Mouse (Mus musculus): ENCODE measurements around the gene Dapk1.

Dapk1 gene

DNA sequence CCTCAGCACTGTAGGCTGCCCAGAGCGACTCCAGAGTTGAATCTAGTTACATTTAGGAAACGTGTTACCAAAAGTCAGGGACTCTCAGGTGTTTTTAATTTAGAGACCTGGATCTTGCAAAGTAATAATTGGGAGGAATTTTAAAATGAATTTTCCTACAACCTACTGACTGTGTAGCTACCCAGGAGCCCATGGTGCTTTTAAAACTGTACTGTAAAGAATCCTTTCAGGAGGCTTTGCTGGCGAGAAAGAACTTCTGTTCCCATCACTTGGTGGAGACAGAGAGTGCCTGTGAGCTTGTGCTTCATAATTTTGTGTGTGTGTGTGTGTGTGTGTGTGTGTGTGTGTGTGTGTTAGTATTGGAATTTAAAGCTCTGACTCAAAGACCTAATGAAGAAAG lies 109.2 kb downstream of the Dapk1 start:
- in situ Hi-C loops (cut with MboI; ENCODE audit: low pct_unique_long_range_greater_than_20kb in 1 of 2, low sequenced_read_pairs in 2 of 2, unreplicated experiment in 1 of 2) = no loop called here

GRCm38 (mm10) chr13:60713537-60713936 lies 111.8 kb downstream of the Dapk1 start:
- in situ Hi-C loops (cut with MboI; ENCODE audit: low pct_unique_long_range_greater_than_20kb in 1 of 2, low sequenced_read_pairs in 2 of 2, unreplicated experiment in 1 of 2) = no loop called here

GRCm38 (mm10) chr13:60716107-60716506 lies 114.4 kb downstream of the Dapk1 start:
- in situ Hi-C loops (cut with MboI; ENCODE audit: low pct_unique_long_range_greater_than_20kb in 1 of 2, low sequenced_read_pairs in 2 of 2, unreplicated experiment in 1 of 2) = no loop called here

- in situ Hi-C loops (cut with MboI; ENCODE audit: low pct_unique_long_range_greater_than_20kb in 1 of 2, low sequenced_read_pairs in 2 of 2, unreplicated experiment in 1 of 2) = no loop called here
Measured at GRCm38 (mm10) chr13:60717421-60717820, 115.7 kb downstream of the Dapk1 start.

GRCm38 (mm10) chr13:60719581-60719980 lies 117.8 kb downstream of the Dapk1 start:
- in situ Hi-C loops (cut with MboI; ENCODE audit: low pct_unique_long_range_greater_than_20kb in 1 of 2, low sequenced_read_pairs in 2 of 2, unreplicated experiment in 1 of 2) = no loop called here

- in situ Hi-C loops (cut with MboI; ENCODE audit: low pct_unique_long_range_greater_than_20kb in 1 of 2, low sequenced_read_pairs in 2 of 2, unreplicated experiment in 1 of 2) = no loop called here
Measured at GRCm38 (mm10) chr13:60722763-60723162, 121.0 kb downstream of the Dapk1 start.

DNA sequence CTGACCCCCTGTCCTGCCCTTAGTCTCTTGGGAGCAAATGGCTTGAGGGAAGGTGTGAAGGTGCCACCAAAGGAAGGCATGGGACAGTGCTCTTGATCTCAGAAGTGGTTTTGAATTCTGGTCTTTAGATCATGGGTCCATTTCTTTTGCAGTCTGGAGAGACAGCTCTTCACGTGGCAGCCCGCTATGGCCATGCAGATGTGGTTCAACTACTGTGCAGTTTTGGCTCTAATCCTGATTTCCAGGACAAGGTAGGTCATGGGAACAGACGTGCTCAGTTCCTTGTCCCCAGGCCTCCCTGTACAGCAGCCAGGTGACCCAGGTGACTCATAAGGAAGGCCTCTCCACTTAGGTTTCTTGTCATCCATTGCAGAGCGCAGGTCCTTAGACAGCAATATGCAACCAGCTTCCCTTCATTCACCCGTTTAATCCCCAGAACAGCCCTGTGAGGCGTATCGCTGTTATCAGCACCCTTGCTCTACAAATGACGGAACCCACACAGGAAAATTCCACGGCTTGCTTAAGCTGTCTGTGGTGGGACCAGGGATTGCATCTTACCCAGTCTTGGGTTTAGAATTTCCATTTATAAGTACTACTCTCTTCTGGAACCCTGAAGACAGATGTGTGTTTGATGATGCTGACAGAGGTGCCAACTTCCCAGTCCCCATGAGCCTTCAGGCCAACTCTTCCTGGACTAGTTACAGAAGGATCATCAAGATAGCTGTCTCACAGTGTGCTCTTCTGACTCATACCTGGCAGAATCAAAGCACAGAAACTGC lies 126.7 kb downstream of the Dapk1 start:
- in situ Hi-C loops (cut with MboI; ENCODE audit: low pct_unique_long_range_greater_than_20kb in 1 of 2, low sequenced_read_pairs in 2 of 2, unreplicated experiment in 1 of 2) = no loop called here

GRCm38 (mm10) chr13:60729055-60729402 lies 127.3 kb downstream of the Dapk1 start:
- in situ Hi-C loops (cut with MboI; ENCODE audit: low pct_unique_long_range_greater_than_20kb in 1 of 2, low sequenced_read_pairs in 2 of 2, unreplicated experiment in 1 of 2) = no loop called here

- in situ Hi-C loops (cut with MboI; ENCODE audit: low pct_unique_long_range_greater_than_20kb in 1 of 2, low sequenced_read_pairs in 2 of 2, unreplicated experiment in 1 of 2) = no loop called here
Measured at GRCm38 (mm10) chr13:60730587-60730986, 128.8 kb downstream of the Dapk1 start.

DNA sequence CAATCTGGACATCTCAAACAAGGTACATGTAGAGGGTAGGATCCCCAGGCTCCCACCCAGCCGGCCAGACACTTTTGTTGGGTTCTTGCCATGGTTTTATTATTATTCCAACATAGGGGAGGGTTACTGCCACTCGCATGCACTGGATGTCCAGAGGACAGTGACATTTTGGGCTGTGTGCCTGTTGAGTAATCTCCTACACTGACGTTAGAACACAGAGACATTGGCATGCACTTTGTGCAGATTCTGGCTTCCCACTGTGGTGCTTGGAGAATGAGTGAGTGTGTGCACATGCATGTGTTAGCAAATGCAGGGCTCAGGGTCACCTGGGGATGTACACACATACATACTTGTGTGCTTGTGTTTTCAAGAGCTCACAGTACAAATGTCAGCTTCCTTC lies 129.3 kb downstream of the Dapk1 start:
- in situ Hi-C loops (cut with MboI; ENCODE audit: low pct_unique_long_range_greater_than_20kb in 1 of 2, low sequenced_read_pairs in 2 of 2, unreplicated experiment in 1 of 2) = no loop called here

DNA sequence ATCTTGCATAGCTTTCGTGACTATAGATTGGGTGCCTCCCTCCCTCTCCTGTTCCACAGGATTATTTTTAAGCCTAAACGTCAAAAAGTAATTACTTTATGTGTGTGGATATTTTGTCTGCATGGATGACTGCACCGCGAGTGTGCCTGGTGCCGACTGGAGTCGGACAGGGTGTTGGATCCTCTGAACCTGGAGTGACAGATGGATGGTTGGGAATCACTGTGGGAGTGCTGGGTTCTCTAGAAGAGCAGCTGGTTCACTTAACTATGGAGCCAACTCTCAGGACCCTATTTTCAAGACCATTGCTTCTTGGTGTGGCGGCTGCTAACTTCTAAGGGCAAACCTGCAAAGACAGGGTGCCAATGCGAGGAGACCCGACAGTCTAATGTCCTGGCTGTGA lies 133.6 kb downstream of the Dapk1 start:
- in situ Hi-C loops (cut with MboI; ENCODE audit: low pct_unique_long_range_greater_than_20kb in 1 of 2, low sequenced_read_pairs in 2 of 2, unreplicated experiment in 1 of 2) = no loop called here

GRCm38 (mm10) chr13:60736421-60737105 lies 134.8 kb downstream of the Dapk1 start:
- in situ Hi-C loops (cut with MboI; ENCODE audit: low pct_unique_long_range_greater_than_20kb in 1 of 2, low sequenced_read_pairs in 2 of 2, unreplicated experiment in 1 of 2) = no loop called here

GRCm38 (mm10) chr13:60737632-60738324 lies 136.0 kb downstream of the Dapk1 start:
- in situ Hi-C loops (cut with MboI; ENCODE audit: low pct_unique_long_range_greater_than_20kb in 1 of 2, low sequenced_read_pairs in 2 of 2, unreplicated experiment in 1 of 2) = no loop called here

- in situ Hi-C loops (cut with MboI; ENCODE audit: low pct_unique_long_range_greater_than_20kb in 1 of 2, low sequenced_read_pairs in 2 of 2, unreplicated experiment in 1 of 2) = no loop called here
Measured at GRCm38 (mm10) chr13:60738429-60738828, 136.7 kb downstream of the Dapk1 start.

DNA sequence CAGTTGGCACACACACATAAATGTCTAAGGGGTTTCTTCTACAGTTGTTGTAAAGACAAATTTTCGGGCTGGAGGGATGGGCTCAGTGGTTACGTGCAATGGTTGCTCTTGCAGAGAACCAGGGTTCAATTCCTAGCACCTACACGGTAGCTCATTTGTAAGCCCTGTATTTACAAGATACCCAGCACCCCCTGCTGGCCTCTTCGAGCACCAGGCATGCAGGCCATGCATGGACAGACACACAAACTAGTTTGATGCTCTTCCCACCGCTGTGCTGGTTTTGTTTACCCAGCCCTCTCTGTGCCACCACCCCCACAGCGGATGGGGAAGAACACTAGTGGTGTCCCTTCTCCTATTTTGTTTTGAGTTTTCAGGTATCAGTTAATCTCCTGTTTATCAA lies 138.5 kb downstream of the Dapk1 start:
- in situ Hi-C loops (cut with MboI; ENCODE audit: low pct_unique_long_range_greater_than_20kb in 1 of 2, low sequenced_read_pairs in 2 of 2, unreplicated experiment in 1 of 2) = loop anchor here in 1 of 2 experiments (5.0 to 10.0 kb wide), 2 partner anchors 135 to 258 kb away; partner anchors contain the start of gene Dapk1

GRCm38 (mm10) chr13:60742611-60743010 lies 140.9 kb downstream of the Dapk1 start:
- in situ Hi-C loops (cut with MboI; ENCODE audit: low pct_unique_long_range_greater_than_20kb in 1 of 2, low sequenced_read_pairs in 2 of 2, unreplicated experiment in 1 of 2) = loop anchor here in 1 of 2 experiments (5.0 to 10.0 kb wide), 2 partner anchors 138 to 260 kb away; partner anchors contain the start of gene Dapk1

GRCm38 (mm10) chr13:60743381-60744077 lies 141.8 kb downstream of the Dapk1 start:
- in situ Hi-C loops (cut with MboI; ENCODE audit: low pct_unique_long_range_greater_than_20kb in 1 of 2, low sequenced_read_pairs in 2 of 2, unreplicated experiment in 1 of 2) = loop anchor here in 1 of 2 experiments (5.0 to 10.0 kb wide), 2 partner anchors 139 to 261 kb away; partner anchors contain the start of gene Dapk1

DNA sequence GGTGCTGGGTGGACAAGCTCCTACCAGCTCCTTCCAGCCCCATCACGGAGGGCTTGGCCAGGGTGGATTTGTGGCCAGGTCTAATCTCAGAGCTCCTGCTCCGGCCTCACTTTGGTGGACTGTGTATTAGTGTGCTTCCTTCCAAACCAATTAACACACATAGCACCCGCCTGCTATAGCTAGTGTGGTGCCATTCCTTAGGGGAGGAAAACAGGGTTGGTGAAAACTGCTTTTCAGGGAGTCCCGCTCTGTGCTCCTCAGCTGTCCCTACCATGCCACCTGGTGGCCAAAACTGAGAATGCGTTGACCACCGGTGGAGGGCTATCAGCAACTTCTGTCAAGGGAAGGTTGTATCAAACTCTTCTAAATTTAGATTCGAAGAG lies 142.3 kb downstream of the Dapk1 start:
- in situ Hi-C loops (cut with MboI; ENCODE audit: low pct_unique_long_range_greater_than_20kb in 1 of 2, low sequenced_read_pairs in 2 of 2, unreplicated experiment in 1 of 2) = loop anchor here in 1 of 2 experiments (5.0 to 10.0 kb wide), 2 partner anchors 139 to 262 kb away; partner anchors contain the start of gene Dapk1

All from mouse embryonic stem cell (cell line).